Mouse (Mus musculus) v-Abl transformed pro-B cells (cell line): ENCODE results near the gene Rrp12.

Source experiments
- in situ Hi-C, 2 experiments: fragments of 400-800 bp; cut with MboI; formaldehyde crosslinking; loops; one replicate each; pipeline ENCODE4 v1.15.1; 2025; ENCODE audit not compliant: unreplicated experiment in 2 of 2

Rrp12 gene

DNA sequence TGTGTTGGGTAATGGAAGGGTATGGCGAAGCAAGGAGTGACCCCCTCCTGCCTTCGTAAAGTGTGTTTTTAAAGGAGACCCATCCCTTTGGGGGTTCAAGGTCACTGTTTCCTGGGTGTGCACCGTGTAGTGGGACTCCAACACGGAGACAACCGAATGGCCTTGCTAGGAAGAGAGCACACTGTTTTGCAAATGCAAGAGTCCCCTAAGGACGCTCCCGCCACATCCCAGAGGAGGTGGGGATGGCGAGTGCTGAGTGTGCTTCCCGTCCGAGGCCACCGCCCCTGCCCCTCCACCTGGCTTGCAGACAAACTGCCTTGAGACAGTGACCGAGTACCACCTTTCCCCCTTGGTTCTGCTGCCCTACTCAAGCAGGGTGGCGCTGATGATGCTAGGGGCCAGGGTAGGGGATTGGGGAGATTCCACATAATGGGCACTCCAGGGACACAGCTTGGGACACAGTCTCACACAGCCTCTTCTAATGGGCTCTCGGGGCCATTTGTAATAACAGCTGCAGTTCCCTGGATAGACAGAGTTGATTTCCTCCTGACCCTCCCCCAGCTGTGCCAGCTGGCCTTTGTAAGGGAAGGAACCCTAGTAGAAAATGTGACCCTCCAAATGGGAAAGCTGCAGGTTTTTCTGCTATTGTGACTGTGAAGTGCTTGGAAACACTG, 64.1 kb downstream of the Rrp12 start:
- in situ Hi-C loops = no loop called here

DNA sequence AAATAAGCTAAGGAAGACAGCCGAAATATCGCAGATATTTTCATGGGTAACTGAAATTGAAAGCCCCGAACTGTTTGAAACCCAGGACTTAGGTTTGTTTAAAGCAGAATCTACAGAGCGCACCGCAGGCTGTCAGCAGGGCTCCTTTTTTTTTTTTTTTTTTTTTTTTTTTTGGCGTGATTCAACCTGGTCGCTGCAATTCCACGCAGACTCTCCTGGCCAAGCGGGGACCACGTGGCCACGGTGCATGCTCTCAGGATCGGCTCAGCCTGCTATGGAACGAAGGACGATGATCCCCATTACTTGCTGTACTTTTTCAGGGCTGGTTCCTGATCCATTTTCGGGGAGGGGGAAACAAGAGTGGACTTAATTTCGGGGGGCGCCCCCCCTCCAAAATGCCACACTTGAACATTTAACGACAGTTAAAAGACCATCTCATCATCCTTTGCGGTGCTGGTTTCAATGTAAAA, 64.8 kb downstream of the Rrp12 start:
- in situ Hi-C loops = no loop called here

DNA sequence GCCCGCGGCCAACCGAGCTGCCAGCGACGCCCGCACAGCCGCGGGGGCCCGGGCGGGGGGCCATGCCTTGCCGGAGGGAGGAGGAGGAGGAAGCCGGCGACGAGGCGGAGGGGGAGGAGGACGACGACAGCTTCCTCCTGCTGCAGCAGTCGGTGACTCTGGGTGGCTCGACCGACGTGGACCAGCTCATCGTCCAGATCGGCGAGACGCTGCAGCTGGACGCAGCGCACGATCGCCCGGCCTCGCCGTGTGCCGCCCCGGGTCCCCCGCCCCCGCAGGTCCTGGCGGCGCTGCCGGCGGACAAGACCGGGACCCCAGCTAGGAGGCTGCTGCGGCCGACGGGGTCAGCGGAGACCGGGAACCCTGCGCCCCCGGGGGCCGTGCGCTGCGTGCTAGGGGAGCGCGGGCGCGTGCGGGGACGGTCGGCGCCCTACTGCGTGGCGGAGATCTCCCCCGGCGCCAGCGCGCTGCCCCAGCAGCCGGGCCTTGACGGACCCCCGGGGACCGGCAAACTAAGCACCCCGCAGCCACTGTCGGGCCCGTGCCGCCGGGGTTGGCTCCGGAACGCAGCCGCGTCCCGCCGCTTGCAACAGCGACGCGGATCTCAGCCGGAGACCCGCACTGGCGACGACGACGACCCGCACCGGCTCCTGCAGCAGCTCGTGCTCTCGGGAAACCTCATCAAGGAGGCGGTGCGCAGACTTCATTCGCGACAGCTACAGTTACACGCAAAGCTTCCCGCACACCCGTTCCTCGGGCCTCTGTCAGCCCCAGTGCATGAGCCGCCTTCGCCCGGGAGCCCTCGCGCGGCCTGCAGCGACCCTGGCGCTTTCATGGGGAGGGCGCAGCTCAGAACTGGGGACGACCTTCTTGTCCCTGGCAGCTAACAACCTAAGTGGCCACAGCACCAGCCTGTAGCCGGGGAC, 65.6 kb downstream of the Rrp12 start:
- in situ Hi-C loops = no loop called here

DNA sequence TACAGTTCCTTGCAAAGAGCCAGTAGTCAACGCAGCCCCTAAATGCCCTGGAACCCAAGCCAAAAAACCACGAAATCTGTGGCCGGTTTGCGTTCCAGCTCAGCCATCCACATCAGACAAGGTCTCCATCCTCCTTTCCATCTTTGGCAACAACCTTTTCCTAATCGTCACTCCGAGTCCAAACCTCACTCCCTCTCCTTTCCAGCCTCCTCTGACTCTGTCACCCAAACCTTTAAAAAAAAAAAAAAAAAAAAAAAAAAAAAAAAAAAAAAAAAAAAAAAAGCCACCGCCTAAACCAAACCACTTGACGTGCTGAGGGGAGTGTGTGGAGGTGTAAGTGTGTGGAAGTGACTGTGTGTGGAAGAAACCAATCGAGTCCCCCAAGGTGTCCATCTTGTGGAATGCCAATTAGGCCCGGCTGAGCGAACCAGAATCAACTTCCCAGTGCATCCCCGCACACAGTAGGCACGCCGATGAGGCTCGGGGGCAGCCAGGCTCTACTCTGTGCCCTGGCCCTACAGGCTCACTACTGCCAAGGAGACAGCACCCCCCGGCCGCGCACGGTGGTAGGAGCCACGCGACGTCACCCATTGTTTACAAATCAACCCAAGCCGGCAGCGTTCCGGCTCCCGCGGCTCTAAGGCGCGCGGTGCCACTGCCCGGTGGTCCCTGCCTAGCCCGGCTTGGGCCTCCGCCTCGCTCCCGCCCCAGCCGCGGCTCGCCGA, 66.4 kb downstream of the Rrp12 start, which contains the start of gene Frat1:
Gene Frat1, plus strand, starts transcription at position 590 of the 725 bp plus-strand sequence.
- in situ Hi-C loops = no loop called here

DNA sequence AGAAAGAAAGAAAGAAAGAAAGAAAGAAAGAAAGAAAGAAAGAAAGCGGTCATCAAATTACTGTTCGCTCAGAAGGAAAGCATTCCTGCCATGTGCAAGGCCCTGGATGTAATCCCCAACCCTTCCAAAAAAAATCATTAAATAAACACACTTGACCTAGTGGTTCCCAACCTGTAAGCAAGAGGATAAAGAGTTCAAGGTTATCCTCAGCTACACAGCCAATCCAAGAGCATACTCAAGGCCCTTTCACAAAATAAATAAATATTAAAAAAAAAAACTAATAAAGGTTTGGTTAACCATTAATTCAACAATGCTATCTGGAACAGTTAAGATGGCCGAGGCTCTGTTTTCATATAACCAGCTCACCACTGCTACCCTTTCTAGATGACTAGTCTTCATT, 67.0 kb downstream of the Rrp12 start:
- in situ Hi-C loops = no loop called here

DNA sequence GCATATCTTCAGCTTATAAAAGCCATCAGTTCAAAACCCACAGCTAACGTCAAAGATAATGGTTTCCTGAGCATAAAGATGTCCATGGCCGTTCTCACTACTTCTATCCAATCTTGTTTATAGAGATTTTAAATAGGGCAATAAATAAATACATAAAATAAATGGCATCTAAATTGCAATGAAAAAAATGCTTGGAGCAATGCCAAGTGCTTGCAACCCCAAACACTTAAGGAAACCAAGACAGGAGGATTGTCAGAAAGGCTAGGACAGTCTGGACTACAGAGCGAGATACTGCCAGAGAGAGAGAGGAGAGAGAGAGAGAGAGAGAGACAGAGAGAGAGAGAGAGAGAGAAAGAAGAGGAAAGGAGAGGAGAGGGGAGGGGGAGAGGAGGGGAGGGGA, 69.4 kb downstream of the Rrp12 start:
- in situ Hi-C loops = no loop called here

DNA sequence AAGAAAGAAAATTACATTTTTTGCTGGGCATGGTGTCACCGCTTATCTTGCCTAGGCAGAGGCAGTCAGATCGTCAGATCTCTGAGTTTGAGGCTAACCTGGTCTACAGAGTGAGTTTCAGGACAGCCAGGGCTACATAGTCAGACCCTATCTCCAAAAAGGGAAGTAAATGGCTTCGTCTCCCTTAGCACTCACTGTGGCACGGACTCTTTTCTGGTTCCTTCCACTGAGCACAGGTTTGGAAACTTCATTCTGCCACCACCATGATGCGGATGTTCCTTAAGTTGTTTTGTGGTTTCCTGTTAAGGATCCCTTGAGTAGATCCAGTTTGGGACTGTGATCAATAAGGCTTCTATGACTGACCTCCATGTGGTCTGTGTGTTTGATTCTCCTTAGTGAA, 71.0 kb downstream of the Rrp12 start:
- in situ Hi-C loops = no loop called here

DNA sequence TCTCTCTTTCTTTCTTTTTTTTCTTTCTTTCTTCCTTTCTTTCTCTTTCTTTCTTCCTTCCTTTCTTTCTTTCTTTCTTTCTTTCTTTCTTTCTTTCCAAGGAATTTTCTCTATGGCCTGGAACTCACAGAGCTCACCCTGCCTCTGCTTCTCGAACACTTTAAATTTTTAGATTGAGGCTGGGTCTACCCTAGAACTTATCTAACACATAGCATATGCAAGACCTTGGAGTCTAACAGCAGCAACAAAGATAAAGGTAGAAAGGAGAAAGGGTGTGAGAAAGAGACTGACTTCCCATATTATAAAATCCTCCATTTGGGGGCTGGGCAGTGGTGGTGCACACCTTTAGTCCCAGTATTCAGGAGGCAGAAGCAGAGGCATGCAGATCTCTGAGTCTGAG, 73.4 kb downstream of the Rrp12 start:
- in situ Hi-C loops = no loop called here

DNA sequence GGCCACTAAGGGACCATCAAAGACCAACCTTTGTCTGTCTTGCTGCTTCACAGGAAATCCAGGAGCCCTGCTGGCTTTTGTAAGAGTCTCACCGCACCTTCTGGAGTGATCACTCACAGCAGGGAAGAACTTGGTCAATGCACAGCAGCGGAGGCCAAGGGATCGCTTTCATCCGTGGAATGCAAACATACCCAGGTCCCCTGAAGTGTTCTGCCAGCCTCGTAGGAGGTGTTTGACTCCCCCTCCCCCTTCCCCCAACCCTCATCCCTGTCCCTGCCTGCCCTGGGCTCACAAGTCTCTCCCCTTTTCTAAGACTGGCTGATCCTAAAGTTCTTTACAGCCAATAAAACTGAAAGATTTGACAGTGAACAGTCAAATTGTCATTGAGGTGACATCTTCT, 74.5 kb downstream of the Rrp12 start:
- in situ Hi-C loops = no loop called here

DNA sequence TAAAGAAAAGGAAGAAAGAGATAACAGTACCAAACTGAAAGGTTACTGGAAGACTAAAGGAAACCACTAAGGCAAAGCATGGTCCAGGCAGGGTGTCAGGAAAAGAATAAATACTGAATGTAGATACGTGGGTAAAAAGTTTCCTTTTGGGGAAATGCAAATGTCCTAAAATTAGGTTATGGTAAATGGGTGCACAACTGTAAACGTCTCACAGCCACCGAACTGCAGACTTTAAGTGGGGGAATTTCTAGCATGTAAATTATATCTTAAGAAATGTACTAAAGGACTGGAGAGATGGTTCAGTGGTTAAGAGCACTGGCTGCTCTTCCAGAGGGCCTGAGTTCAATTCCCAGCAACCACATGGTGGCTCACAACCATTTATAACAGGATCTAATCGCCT, 77.2 kb downstream of the Rrp12 start:
- in situ Hi-C loops = loop anchor here in 1 of 2 experiments (10.0 kb wide), 1 partner anchor 206 kb away; no protein-coding TSS in a partner anchor

DNA sequence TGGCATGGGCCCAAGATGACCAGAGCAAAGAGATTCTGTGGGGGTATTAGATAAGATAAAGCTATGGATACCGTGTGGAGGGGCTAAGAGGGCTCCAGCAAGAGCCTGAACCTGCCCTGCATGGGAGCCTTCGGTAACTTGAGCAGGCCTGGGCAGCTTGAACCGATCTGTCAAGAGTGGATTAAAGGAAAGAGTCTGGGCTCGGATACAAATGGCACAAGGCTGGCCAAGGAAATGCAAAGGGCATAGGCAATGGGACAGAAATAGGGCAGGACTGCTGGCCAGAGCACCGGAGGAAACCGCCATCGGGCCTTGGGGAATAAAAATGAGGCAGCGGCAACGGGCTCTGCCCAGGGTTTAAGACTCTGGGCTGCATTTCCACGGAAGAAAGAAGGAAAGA, 78.6 kb downstream of the Rrp12 start:
- in situ Hi-C loops = loop anchor here in 1 of 2 experiments (10.0 kb wide), 1 partner anchor 207 kb away; no protein-coding TSS in a partner anchor

DNA sequence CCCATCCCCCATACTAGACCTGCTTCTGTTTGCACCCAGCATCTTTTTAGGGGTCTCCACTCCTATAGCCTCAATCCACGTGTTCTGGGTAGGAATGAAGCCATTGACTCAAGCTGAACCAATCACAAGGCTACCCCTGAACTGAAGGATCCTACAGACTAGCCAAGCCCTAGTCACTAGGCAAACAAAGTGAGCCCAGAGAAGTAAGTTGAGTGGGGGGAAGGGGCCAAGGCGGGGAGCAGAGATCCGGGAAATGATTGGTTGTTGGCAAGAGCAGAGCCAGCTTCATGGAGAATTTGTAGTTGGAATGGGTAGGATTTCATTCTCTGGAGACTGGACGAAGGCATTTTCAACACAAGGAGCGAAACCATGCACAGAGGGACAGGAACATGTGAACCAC, 79.1 kb downstream of the Rrp12 start:
- in situ Hi-C loops = loop anchor here in 1 of 2 experiments (10.0 kb wide), 1 partner anchor 208 kb away; no protein-coding TSS in a partner anchor

DNA sequence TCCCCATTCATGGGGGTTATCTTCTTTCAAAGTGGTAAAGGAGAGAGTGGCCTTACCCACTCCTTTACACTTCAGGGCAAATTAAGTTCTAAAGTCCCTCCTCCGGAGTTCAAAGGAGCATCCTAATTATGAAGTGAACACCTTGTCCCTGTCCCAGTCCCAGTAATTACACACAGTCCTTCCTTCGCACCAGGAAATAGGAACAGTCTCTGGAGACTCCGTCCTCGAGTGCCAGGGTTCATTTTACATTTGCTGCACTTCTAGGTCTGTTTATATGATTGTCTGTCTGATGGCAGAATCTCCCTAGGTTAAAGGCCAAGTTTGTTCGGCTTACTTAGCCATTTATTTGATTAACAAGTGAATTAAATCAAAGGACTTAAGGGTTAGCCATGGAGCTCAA, 79.6 kb downstream of the Rrp12 start:
- in situ Hi-C loops = loop anchor here in 1 of 2 experiments (10.0 kb wide), 1 partner anchor 208 kb away; no protein-coding TSS in a partner anchor

DNA sequence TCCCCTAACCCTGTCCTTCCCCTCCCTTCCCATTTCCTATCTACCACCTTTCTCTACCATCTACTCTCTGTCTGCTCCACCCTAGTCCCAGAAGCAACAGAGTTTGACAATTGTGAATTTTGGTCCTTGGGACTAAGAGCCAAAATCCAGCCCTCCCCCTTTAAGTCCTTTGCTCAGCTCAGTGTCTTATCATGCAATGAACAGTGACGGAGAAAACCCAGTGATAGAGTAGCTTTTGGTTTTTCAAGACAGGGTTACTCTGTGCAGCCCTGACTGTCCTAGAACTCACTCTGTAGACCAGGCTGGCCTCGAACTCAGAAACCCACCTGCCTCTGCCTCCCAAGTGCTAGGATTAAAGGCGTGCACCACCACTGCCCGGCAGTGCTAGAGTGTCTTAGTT, 82.6 kb downstream of the Rrp12 start:
- in situ Hi-C loops = loop anchor here in 1 of 2 experiments (10.0 kb wide), 1 partner anchor 211 kb away; no protein-coding TSS in a partner anchor
